ENCODE assay signal across 9 mouse cellular contexts in the genomic region with DNA sequence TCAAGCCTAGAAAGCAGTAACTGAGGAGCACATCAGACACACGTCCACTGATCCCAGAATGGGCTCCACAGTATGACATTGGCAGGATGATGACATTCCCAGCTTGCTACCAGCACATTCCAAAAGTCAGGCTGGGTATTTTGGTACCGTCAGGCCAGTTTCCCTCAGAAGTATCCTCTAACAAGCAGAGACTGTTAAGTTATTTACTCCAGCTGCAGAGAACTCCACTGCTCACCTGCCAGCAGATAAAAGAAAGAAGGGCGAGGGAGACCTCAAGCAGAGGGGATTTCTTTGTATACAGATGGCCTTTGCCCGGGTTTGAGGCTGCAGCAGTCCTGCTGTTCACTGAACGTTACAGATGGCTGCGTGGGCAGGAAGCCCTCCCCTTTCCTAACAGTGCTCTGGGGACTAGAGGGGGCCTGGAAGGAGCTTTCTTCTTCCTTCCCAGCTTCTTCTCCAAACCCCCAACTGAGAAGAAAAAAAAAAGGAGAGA.
DNase-seq lines count a peak whose midpoint lies in the region; ATAC-seq and TF ChIP-seq lines count a peak whose summit lies in the region.
"Had no signal": no experiment of that assay in that cellular context is flagged by ENCODE, and none has a peak within 500 bp of the region (broad histone marks: within the 10 kb centered on the region; RNA-seq: fewer than 3 reads in every experiment).

No protein-coding gene starts in this region.

- no peak overlapping the region for H3K9ac ChIP-seq in neural tube, embryonic 15.5 days (replicated peaks)
- no peak overlapping the region for H3K9ac ChIP-seq in forebrain, embryonic 12.5 days
- no peak overlapping the region for H3K9ac ChIP-seq in midbrain, embryonic 16.5 days (ENCODE audit: low read depth, low read length)
- H3K9ac ChIP-seq: stomach, embryonic 15.5 days had no signal

- H3K4me2 ChIP-seq in neural tube, embryonic 15.5 days, result no peak overlapping the region
- no peak overlapping the region for H3K4me2 ChIP-seq in forebrain, embryonic 12.5 days
- no peak overlapping the region for H3K4me2 ChIP-seq in midbrain, embryonic 16.5 days (ENCODE audit: low read length)
- H3K4me2 ChIP-seq: stomach, embryonic 15.5 days had no signal

- TF ChIP-seq CTCF in left cerebral cortex, adult 2 months (IDR thresholded peaks at IDR 0.05), result no peak

- no peaks in the 10 kb centered on the region for H3K36me3 ChIP-seq in neural tube, embryonic 15.5 days
- no peaks in the 10 kb centered on the region for H3K36me3 ChIP-seq in forebrain, embryonic 12.5 days (replicated peaks)
- no peaks in the 10 kb centered on the region for H3K36me3 ChIP-seq in midbrain, embryonic 16.5 days (ENCODE audit: control insufficient read depth, insufficient read depth, low read length)
- H3K36me3 ChIP-seq: stomach, embryonic 15.5 days had no signal

- H3K27ac ChIP-seq in neural tube, embryonic 15.5 days (replicated peaks), result no peak overlapping the region
- H3K27ac ChIP-seq in forebrain, embryonic 12.5 days, result no peak overlapping the region
- H3K27ac ChIP-seq in midbrain, embryonic 16.5 days (ENCODE audit: low read length), result peak overlapping the region; percentile 9; the same call in 1 of the 2 replicates
- H3K27ac ChIP-seq in left cerebral cortex, adult 2 months, result no peak overlapping the region
- H3K27ac ChIP-seq: stomach, embryonic 15.5 days had no signal

- intact Hi-C loops in heart, postnatal 25 days (cut with DNase I), result loop anchor here (5.0 kb wide), 1 partner anchor 211 kb away; no protein-coding TSS in a partner anchor
- intact Hi-C loops in left cerebral cortex, adult 2 months (cut with DNase I), result no loop called here

- ATAC-seq in neural tube, embryonic 15.5 days (ENCODE audit: low FRiP score), result no peak
- 0 out of 2 replicates have a peak, but pooled peaks have one; percentile 76 for ATAC-seq in forebrain, embryonic 12.5 days (ENCODE audit: low FRiP score)
- ATAC-seq in midbrain, embryonic 16.5 days, result peak; percentile 60

- H3K4me3 ChIP-seq in neural tube, embryonic 15.5 days (replicated peaks), result no peak overlapping the region
- no peak overlapping the region for H3K4me3 ChIP-seq in forebrain, embryonic 12.5 days (replicated peaks)
- no peak overlapping the region for H3K4me3 ChIP-seq in midbrain, embryonic 16.5 days (ENCODE audit: low read depth, low read length)
- H3K4me3 ChIP-seq in left cerebral cortex, adult 2 months, result no peak overlapping the region
- H3K4me3 ChIP-seq: stomach, embryonic 15.5 days had no signal

- H3K27me3 ChIP-seq in neural tube, embryonic 15.5 days (replicated peaks), result no peaks in the 10 kb centered on the region
- H3K27me3 ChIP-seq in forebrain, embryonic 12.5 days, result no peaks in the 10 kb centered on the region
- H3K27me3 ChIP-seq in midbrain, embryonic 16.5 days (ENCODE audit: control insufficient read depth, insufficient read depth, low read depth, low read length), result no peaks in the 10 kb centered on the region
- H3K27me3 ChIP-seq: stomach, embryonic 15.5 days had no signal

- H3K9me3 ChIP-seq in neural tube, embryonic 15.5 days (replicated peaks), result no peaks in the 10 kb centered on the region
- H3K9me3 ChIP-seq in forebrain, embryonic 12.5 days, result no peaks in the 10 kb centered on the region
- no peaks in the 10 kb centered on the region for H3K9me3 ChIP-seq in midbrain, embryonic 16.5 days (replicated peaks; ENCODE audit: control insufficient read depth, low read length, poor library complexity, severe bottlenecking)
- H3K9me3 ChIP-seq: stomach, embryonic 15.5 days had no signal

- 13% methylated on average over 6 of the region's 6 CpGs for WGBS in neural tube, embryonic 15.5 days
- 8% methylated on average over 6 of the region's 6 CpGs for WGBS in forebrain, embryonic 12.5 days
- WGBS in midbrain, embryonic 16.5 days, result 5% methylated on average over 6 of the region's 6 CpGs

- H3K4me1 ChIP-seq in neural tube, embryonic 15.5 days, result 0 out of 2 replicates have a peak, but pooled peaks cover 4% of the 10 kb centered on the region
- peaks cover 3% of the 10 kb centered on the region; the same call in 1 of the 2 replicates for H3K4me1 ChIP-seq in forebrain, embryonic 12.5 days
- peaks cover 3% of the 10 kb centered on the region; the same call in 1 of the 2 replicates for H3K4me1 ChIP-seq in midbrain, embryonic 16.5 days (ENCODE audit: control insufficient read depth, insufficient read depth, low read length)
- H3K4me1 ChIP-seq: stomach, embryonic 15.5 days had no signal

- peak; percentile 46 for DNase-seq in neural tube, embryonic 10.5 days (ENCODE audit: extremely low spot score, low spot score)
- DNase-seq in heart, postnatal 25 days (ENCODE audit: low spot score), result peak; percentile 12
- DNase-seq in left cerebral cortex, adult 2 months (ENCODE audit: extremely low spot score in 1 of 2, low spot score in 2 of 2), result no peak
- no peak for DNase-seq in adrenal gland, postnatal 4 days (ENCODE audit: low spot score in 2 of 2)
- no peak for DNase-seq in frontal cortex, postnatal 36 days (ENCODE audit: low spot score in 2 of 2)

Comparison
In these comparisons a context has a peak if more than half of its experiments do, and no peak if none do; other contexts are left out.
1. DNase-seq: peak in neural tube, embryonic 10.5 days (single experiment) and heart, postnatal 25 days (single experiment); none in left cerebral cortex, adult 2 months (0 of 2), adrenal gland, postnatal 4 days (0 of 2) and frontal cortex, postnatal 36 days (0 of 2).